Mouse (Mus musculus): ENCODE measurements around the gene Dgke.
"Not testable (repeated sequence)": the region's sequence is repeated elsewhere in the genome, so short reads cannot be mapped to it uniquely, and the experiment has no call there.

The Dgke gene

DNA sequence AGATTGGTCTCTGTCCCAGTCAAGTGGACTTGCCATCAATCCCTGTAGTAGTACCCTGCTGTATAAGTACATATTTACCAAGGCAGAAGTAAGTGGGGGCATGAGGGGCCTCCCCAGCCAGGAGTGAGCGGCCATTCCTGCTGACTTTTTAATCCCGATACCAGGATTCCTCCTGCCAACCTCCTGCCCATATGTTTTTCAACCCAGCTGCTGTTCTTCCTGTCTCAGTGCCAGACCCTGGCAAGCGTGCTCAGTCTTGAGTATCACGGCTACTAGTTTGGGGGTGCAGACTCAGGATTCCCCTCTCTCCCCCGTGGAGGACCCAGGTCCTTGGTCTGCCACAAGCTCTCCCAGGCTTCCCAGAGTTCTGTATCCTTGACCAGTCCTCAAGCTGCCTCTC is 64.0 kb downstream of the Dgke start:
- no peak for DNase-seq (ENCODE audit: low read depth, low spot score)

GRCm38 (mm10) chr11:89002068-89002467 is 64.6 kb downstream of the Dgke start:
- no peak for DNase-seq (ENCODE audit: low read depth, low spot score)

- DNase-seq (ENCODE audit: low read depth, low spot score) = no peak
Measured at GRCm38 (mm10) chr11:89001569-89001968, 65.1 kb downstream of the Dgke start.

DNA sequence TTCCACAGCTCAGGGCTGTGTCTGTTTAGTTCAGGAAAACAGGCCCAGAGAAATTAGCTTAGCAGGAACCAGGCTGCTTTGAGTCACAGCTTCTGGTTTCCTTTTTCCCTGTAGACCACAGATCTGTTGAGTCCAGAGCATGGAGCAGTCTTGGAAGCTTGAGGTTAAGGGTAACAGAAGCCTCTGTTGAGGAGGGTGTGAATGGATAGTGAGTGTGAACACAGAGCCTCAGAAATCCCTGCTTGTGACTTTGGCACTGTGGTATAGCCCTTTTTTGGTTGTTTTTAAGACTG is 66.2 kb downstream of the Dgke start:
- DNase-seq (ENCODE audit: low read depth, low spot score) = no peak

DNA sequence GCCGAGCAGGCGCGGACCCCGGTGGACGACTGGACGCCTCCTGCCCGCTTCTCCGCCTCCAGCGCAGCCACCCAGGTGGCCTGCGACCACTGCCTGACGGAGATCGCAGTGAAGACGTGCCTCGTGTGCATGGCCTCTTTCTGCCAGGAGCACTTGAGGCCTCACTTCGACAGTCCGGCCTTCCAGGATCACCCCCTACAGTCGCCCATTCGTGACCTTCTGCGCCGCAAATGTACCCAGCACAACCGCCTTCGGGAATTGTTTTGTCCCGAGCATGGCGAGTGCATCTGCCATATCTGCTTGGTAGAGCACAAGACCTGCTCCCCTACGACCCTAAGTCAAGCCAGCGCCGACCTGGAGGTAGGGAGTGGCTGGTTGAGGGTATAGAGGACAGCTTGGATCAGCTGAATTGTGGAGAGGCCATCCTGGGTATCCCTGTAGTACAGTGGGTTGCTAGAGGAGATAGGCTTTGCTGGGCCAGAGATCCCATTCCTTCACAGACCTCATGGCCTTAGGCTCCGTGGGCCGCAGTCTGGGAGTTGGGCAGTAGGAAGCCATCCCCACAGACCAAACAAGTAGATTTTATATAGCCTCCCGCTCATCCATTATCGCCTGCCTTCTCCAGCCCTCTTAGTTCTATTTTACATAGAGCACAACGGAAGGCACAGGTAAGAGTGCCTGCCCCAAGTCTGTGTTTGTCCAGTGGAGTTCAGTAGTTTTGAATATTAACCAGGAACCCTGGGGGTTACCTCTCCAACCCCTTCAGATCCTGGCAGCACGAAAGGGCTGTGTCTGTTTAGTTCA is 66.7 kb downstream of the Dgke start:
- peak; percentile 52 for DNase-seq (ENCODE audit: low read depth, low spot score)

GRCm38 (mm10) chr11:88998974-88999722 is 67.5 kb downstream of the Dgke start, which contains the start of gene Trim25:
Trim25 (plus strand) TSS chr11:88999376.
- peak; percentile 98 for DNase-seq (ENCODE audit: low read depth, low spot score)

DNA sequence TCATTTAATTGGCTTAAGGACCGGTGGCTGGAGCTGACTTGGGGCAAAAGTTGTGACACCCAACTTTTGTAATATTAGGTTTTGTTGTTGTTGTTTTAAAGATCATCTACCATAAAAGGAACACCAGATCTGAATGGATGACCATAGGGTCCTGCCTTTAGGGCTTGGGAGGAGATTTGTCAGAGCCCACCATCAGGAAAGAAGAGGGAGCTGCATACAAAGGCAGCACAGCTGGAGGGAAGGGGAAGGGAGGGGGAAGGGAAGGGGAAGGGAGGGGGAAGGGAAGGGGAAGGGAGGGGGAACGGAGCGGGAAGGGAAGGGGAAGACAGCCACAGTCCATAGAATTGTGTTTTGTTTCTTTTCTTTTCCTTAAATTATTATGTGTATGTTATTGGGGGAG is 68.2 kb downstream of the Dgke start:
- no peak for DNase-seq (ENCODE audit: low read depth, low spot score)

DNA sequence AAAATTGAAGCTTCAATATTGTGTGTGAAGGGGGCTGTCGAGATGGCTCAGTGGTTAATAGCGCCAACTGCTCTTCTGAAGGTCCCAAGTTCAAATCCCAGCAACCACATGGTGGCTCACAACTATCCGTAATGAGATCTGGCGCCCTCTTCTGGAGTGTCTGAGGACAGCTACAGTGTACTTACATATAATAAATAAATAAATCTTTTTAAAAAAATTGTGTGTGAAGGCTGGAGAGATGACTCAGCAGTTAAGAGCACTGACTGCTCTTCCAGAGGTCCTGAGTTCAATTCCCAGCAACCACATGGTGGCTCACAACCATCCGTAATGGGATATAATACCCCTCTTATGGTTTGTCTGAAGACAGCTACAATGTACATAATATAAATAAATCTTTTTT is 69.3 kb downstream of the Dgke start:
- DNase-seq (ENCODE audit: low read depth, low spot score) = not testable (repeated sequence)

DNA sequence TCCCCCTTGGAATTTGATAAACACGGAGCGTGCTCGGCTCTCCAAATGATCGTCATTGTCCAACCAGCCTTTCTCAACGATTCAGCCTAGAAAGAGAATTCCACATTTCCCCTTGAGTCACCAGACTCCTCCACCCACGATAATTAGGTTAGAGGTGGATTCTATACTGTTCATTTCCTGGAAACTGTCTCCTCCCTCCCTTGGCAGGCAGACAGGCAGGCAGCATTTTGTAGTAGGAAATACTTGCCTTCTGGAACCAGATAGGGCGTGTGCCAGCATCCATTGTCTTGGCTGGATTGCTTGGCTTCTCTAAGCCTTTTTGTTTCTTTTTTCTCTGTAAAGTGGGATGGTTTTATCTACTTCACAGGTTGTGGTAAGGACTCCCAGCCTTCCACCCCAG is 70.2 kb downstream of the Dgke start:
- DNase-seq (ENCODE audit: low read depth, low spot score) = no peak

GRCm38 (mm10) chr11:88995616-88996015 is 71.0 kb downstream of the Dgke start:
- DNase-seq (ENCODE audit: low read depth, low spot score) = no peak

GRCm38 (mm10) chr11:88994492-88994891 is 72.2 kb downstream of the Dgke start:
- DNase-seq (ENCODE audit: low read depth, low spot score) = no peak

- peak; percentile 82 for DNase-seq (ENCODE audit: low read depth, low spot score)
Measured at GRCm38 (mm10) chr11:88993625-88994024, 73.0 kb downstream of the Dgke start.

GRCm38 (mm10) chr11:88993186-88993585 is 73.5 kb downstream of the Dgke start:
- no peak for DNase-seq (ENCODE audit: low read depth, low spot score)

GRCm38 (mm10) chr11:88989530-88989929 is 77.1 kb downstream of the Dgke start:
- DNase-seq (ENCODE audit: low read depth, low spot score) = peak; percentile 44

DNA sequence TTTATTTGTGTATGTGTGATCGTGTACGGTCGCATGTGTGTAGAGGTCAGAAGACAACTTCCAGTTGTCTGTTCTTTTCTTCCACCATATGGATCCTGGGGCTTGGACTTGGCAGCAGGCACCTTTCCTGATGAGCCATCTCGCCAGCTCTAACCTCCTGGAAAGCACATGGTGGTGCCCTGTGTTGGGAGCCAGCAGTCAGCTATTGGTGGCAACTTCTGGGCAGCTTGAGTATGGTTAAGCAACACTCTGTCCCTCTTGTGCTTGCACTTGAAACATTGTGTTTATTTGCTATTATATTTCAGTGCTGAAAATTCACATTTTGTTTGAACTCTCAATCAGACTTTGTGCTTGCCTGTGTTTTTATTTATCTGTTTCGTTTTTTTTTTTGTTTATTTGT is 77.7 kb downstream of the Dgke start:
- no peak for DNase-seq (ENCODE audit: low read depth, low spot score)

- DNase-seq (ENCODE audit: low read depth, low spot score) = no peak
Measured at GRCm38 (mm10) chr11:88986616-88987015, 80.0 kb downstream of the Dgke start.
